Mouse (Mus musculus) MEL (cell line): ENCODE measurements around the gene Il27. TPM values are rescaled to one million over a fixed set of nuclear protein-coding genes. Genes with fewer than 3 reads are reported as not detected.
A peak's percentile ranks its signal among the peaks of the same experiment; 100 is the strongest.

Source experiments
- DNase-seq: peaks from one replicate; pipeline ENCODE4 v3.0.0; 2011; ENCODE audit warnings: low read depth, low spot score
- H3K27ac ChIP-seq: 2 replicates; pipeline ENCODE4 v1.5.1; 2012; ENCODE audit warnings: low read depth, mild to moderate bottlenecking, control low read depth, low read length, moderate library complexity; ENCODE audit not compliant: control insufficient read depth
- H3K27me3 ChIP-seq, 2 experiments: fragments of 150-350 bp in 1 of 2; sonication (generic) in 1 of 2; 2 replicates each; pipeline ENCODE4 v1.6.1; 2012; ENCODE audit warnings: low read length in 2 of 2, mild to moderate bottlenecking in 2 of 2, improper control_type of control experiment in 1 of 2, moderate library complexity in 1 of 2; ENCODE audit not compliant: insufficient read depth in 2 of 2, control insufficient read depth in 1 of 2
- H3K36me3 ChIP-seq, 2 experiments: 2 replicates each; pipeline ENCODE4 v1.6.1; 2012 to 2014; ENCODE audit warnings: low read length in 2 of 2, improper control_type of control experiment in 1 of 2, inconsistent platforms in 1 of 2, mild to moderate bottlenecking in 1 of 2; ENCODE audit not compliant: insufficient read depth in 2 of 2, control insufficient read depth in 1 of 2
- H3K4me1 ChIP-seq, 2 experiments: fragments of 150-350 bp in 1 of 2; sonication (generic) in 1 of 2; 2 replicates each; pipeline ENCODE4 v1.6.1; 2012; ENCODE audit warnings: low read length in 2 of 2, improper control_type of control experiment in 1 of 2, mild to moderate bottlenecking in 1 of 2; ENCODE audit not compliant: insufficient read depth in 2 of 2, control insufficient read depth in 1 of 2
- H3K4me3 ChIP-seq, 2 experiments: fragments of 150-350 bp in 1 of 2; sonication (generic) in 1 of 2; 2 replicates each; pipeline ENCODE4 v1.5.1; 2012; ENCODE audit warnings: low read depth in 2 of 2, low read length in 2 of 2, mild to moderate bottlenecking in 2 of 2, moderate library complexity in 2 of 2, control low read depth in 1 of 2, improper control_type of control experiment in 1 of 2; ENCODE audit not compliant: control insufficient read depth in 1 of 2, insufficient read depth in 1 of 2
- H3K79me2 ChIP-seq: 2 replicates; pipeline ENCODE4 v1.6.1; 2012; ENCODE audit warnings: mild to moderate bottlenecking, low read length, moderate library complexity; ENCODE audit not compliant: control insufficient read depth, poor library complexity, insufficient read depth
- H3K9ac ChIP-seq: 2 replicates; pipeline ENCODE4 v1.6.1; 2012; ENCODE audit warnings: low read depth, mild to moderate bottlenecking, control low read depth, low read length, moderate library complexity; ENCODE audit not compliant: control insufficient read depth, poor library complexity, severe bottlenecking
- H3K9me3 ChIP-seq: fragments of 150-350 bp; sonication (generic); replicated peaks from 2 replicates; pipeline ENCODE4 v1.6.1; 2012; ENCODE audit warnings: mild to moderate bottlenecking, low read length, improper control_type of control experiment, moderate library complexity; ENCODE audit not compliant: insufficient read depth
- CHD2 ChIP-seq: IDR thresholded peaks from 2 replicates; pipeline ENCODE4 v1.6.1; 2011; ENCODE audit warnings: low read length, improper control_type of control experiment
- CTCF ChIP-seq, 3 experiments: IDR thresholded peaks in 2 of 3; conservative IDR thresholded peaks in 1 of 3; 2 replicates each; pipeline ENCODE4 v1.5.1; 2011 to 2012; ENCODE audit warnings: low read length in 3 of 3, low read depth in 2 of 3, mild to moderate bottlenecking in 2 of 3, improper control_type of control experiment in 1 of 3, inconsistent platforms in 1 of 3, mixed read lengths in 1 of 3, moderate library complexity in 1 of 3; ENCODE audit not compliant: control insufficient read depth in 1 of 3, insufficient read depth in 1 of 3, poor library complexity in 1 of 3, severe bottlenecking in 1 of 3
- ETS1 ChIP-seq: IDR thresholded peaks from 2 replicates; pipeline ENCODE4 v1.6.1; 2012; ENCODE audit warnings: low read depth, mild to moderate bottlenecking, inconsistent platforms, low read length, improper control_type of control experiment, moderate library complexity
- GATA1 ChIP-seq: IDR thresholded peaks from 2 replicates; pipeline ENCODE4 v1.6.1; 2011; ENCODE audit warnings: low read depth, low read length, improper control_type of control experiment
- JUND ChIP-seq: IDR thresholded peaks from 2 replicates; pipeline ENCODE4 v1.6.1; 2011; ENCODE audit warnings: low read depth, mild to moderate bottlenecking, improper control_type of control experiment, low read length
- MAZ ChIP-seq: IDR thresholded peaks from 2 replicates; pipeline ENCODE4 v1.6.1; 2012; ENCODE audit warnings: low read depth, mild to moderate bottlenecking, inconsistent platforms, low read length, improper control_type of control experiment
- MEF2A ChIP-seq: IDR thresholded peaks from 2 replicates; pipeline ENCODE4 v1.6.1; 2014; ENCODE audit warnings: low read depth, mild to moderate bottlenecking, inconsistent platforms, low read length, improper control_type of control experiment; ENCODE audit not compliant: poor library complexity, insufficient replicate concordance, severe bottlenecking; ENCODE audit errors: extremely low read depth
- MXI1 ChIP-seq: IDR thresholded peaks from 2 replicates; pipeline ENCODE4 v1.6.1; 2011; ENCODE audit warnings: mild to moderate bottlenecking, low read depth, low read length, improper control_type of control experiment
- MYC ChIP-seq: IDR thresholded peaks from 2 replicates; pipeline ENCODE4 v1.6.1; 2011; ENCODE audit warnings: low read depth, mild to moderate bottlenecking, low read length, improper control_type of control experiment, moderate library complexity
- NELFE ChIP-seq: IDR thresholded peaks from 2 replicates; pipeline ENCODE4 v1.6.1; 2011; ENCODE audit warnings: low read depth, low read length, improper control_type of control experiment
- NRF1 ChIP-seq: IDR thresholded peaks from 2 replicates; pipeline ENCODE4 v1.6.1; 2014; ENCODE audit warnings: low read depth, mild to moderate bottlenecking, inconsistent platforms, low read length, improper control_type of control experiment, moderate library complexity; ENCODE audit not compliant: poor library complexity, insufficient read depth, severe bottlenecking
- POLR2A ChIP-seq, 2 experiments: IDR thresholded peaks; 2 replicates each; pipeline ENCODE4 v1.6.1; 2011 to 2012; ENCODE audit warnings: low read length in 2 of 2, mild to moderate bottlenecking in 2 of 2, control low read depth in 1 of 2, improper control_type of control experiment in 1 of 2, low read depth in 1 of 2, moderate library complexity in 1 of 2; ENCODE audit not compliant: control insufficient read depth in 1 of 2, insufficient read depth in 1 of 2, poor library complexity in 1 of 2
- POLR2AphosphoS2 ChIP-seq: IDR thresholded peaks from 2 replicates; pipeline ENCODE4 v1.6.1; 2011; ENCODE audit warnings: low read length, improper control_type of control experiment
- POLR2AphosphoS5 ChIP-seq: IDR thresholded peaks from 2 replicates; pipeline ENCODE4 v1.6.1; 2012; ENCODE audit warnings: low read depth, borderline replicate concordance, mild to moderate bottlenecking, inconsistent platforms, low read length, moderate library complexity, mixed read lengths
- RAD21 ChIP-seq: IDR thresholded peaks from 2 replicates; pipeline ENCODE4 v1.6.1; 2011; ENCODE audit warnings: mild to moderate bottlenecking, low read depth, low read length, improper control_type of control experiment
- RCOR1 ChIP-seq: IDR thresholded peaks from 2 replicates; pipeline ENCODE4 v1.6.1; 2012; ENCODE audit warnings: low read depth, mild to moderate bottlenecking, inconsistent platforms, low read length, improper control_type of control experiment
- SIN3A ChIP-seq: IDR thresholded peaks from 2 replicates; pipeline ENCODE4 v1.6.1; 2012; ENCODE audit warnings: low read length, improper control_type of control experiment, inconsistent platforms
- SMC3 ChIP-seq: IDR thresholded peaks from 2 replicates; pipeline ENCODE4 v1.6.1; 2011; ENCODE audit warnings: low read depth, low read length, improper control_type of control experiment
- TBP ChIP-seq: IDR thresholded peaks from 2 replicates; pipeline ENCODE4 v1.8.0; 2011; ENCODE audit warnings: low read depth, low read length, improper control_type of control experiment
- ZC3H11A ChIP-seq: IDR thresholded peaks from 2 replicates; pipeline ENCODE4 v1.6.1; 2012; ENCODE audit warnings: low read depth, mild to moderate bottlenecking, inconsistent platforms, low read length, improper control_type of control experiment
- ZNF384 ChIP-seq: IDR thresholded peaks from 2 replicates; pipeline ENCODE4 v1.6.1; 2012; ENCODE audit warnings: low read depth, mild to moderate bottlenecking, inconsistent platforms, low read length, improper control_type of control experiment
- polyA plus RNA-seq, 2 experiments: library from polyadenylated mRNA; stranded (reverse) in 1 of 2; unstranded in 1 of 2; fragments of >175 nt in 1 of 2; fragments of >200 nt in 1 of 2; gene quantifications; 2 replicates each; pipeline versions ENCODE4 v1.2.1 to v1.2.4; 2012; ENCODE audit warnings: low replicate concordance in 2 of 2, low read depth in 1 of 2; ENCODE audit not compliant: insufficient read length in 2 of 2, insufficient read depth in 1 of 2, missing spikeins in 1 of 2
- total RNA-seq: library from RNA; depleted of rRNA; stranded (reverse); fragments of 300-350 nt; gene quantifications from 2 replicates; pipeline ENCODE4 v1.2.3, GENCODE M21; 2012

Il27 gene
- total and polyA plus RNA-seq, 3 experiments, result 0.07 TPM; not detected in 2

- TF ChIP-seq POLR2AphosphoS2, result no peak
- no peak for TF ChIP-seq ZNF384
- TF ChIP-seq POLR2A (IDR thresholded peaks at IDR 0.05; ENCODE audit: control insufficient read depth in 1 of 2, insufficient read depth in 1 of 2, low read depth in 1 of 2, low read length in 2 of 2, poor library complexity in 1 of 2), result no peak
- no peak for TF ChIP-seq MEF2A
- peak; percentile 77 to 94 (median 82) for TF ChIP-seq CTCF (IDR thresholded peaks at IDR 0.05 in 2 of 3, conservative IDR thresholded peaks at IDR 0.05 in 1 of 3; ENCODE audit: control insufficient read depth in 1 of 3, insufficient read depth in 1 of 3, low read depth in 2 of 3, low read length in 3 of 3, poor library complexity in 1 of 3, severe bottlenecking in 1 of 3)
- TF ChIP-seq TBP, result 0 out of 2 replicates have a peak, but pooled peaks have one; percentile 24
- TF ChIP-seq ETS1, result no peak
- 0 out of 2 replicates have a peak, but pooled peaks have one; percentile 52 for TF ChIP-seq MAZ
- 0 out of 2 replicates have a peak, but pooled peaks have one; percentile 14 for TF ChIP-seq NRF1
- TF ChIP-seq POLR2AphosphoS5, result no peak
- TF ChIP-seq NELFE, result no peak
- peak; percentile 90 for TF ChIP-seq ZC3H11A
- TF ChIP-seq JUND, result 0 out of 2 replicates have a peak, but pooled peaks have one; percentile 15
- TF ChIP-seq SIN3A, result peak; percentile 56; the same call in 1 of the 2 replicates
- no peak for TF ChIP-seq MYC
- no peak for TF ChIP-seq MXI1
- peak; percentile 94 for TF ChIP-seq SMC3
- TF ChIP-seq RAD21, result peak; percentile 95
- no peak for TF ChIP-seq RCOR1
- no peak for TF ChIP-seq GATA1
- no peak for TF ChIP-seq CHD2
- Histone ChIP-seq H3K27me3 (no peaks in the 10 kb centered on the region), H3K9me3 (no peaks in the 10 kb centered on the region), H3K36me3 (peaks cover 0 to 19% of the 10 kb centered on the region in 2 experiments; a peak in 2 of 4 replicates), H3K9ac (no peak overlapping the region), H3K4me3 (no peak overlapping the region), H3K79me2 (no peaks in the 10 kb centered on the region), H3K4me1 (peaks cover 19 to 26% of the 10 kb centered on the region in 2 experiments), H3K27ac (no peak overlapping the region)
- DNase-seq, result peak; percentile 79
These were observed 42.2 kb upstream of the Il27 start for GRCm38 (mm10) chr7:126636733-126637520.
